Mouse (Mus musculus): ENCODE data around the gene Ripk3.

- TF ChIP-seq CTCF (IDR thresholded peaks at IDR 0.05; ENCODE audit: control insufficient read depth, insufficient read depth, low read length) (no peak), POLR2A (IDR thresholded peaks at IDR 0.05; ENCODE audit: borderline replicate concordance, control insufficient read depth, low read depth, low read length) (no peak)
Measured at GRCm38 (mm10) chr14:55763166-55763565, 25.5 kb downstream of the Ripk3 start.
